15 mouse cellular contexts compared by ENCODE assay signal in genomic region chr9:13598596-13599333, GRCm38 (mm10).
DNase-seq lines count a peak whose midpoint lies in the region; ATAC-seq lines count a peak whose summit lies in the region.
"Had no signal": no experiment of that assay in that cellular context is flagged by ENCODE, and none has a peak within 500 bp of the region (broad histone marks: within the 10 kb centered on the region; RNA-seq: fewer than 3 reads in every experiment).

No protein-coding gene starts in this region.

- no peaks in the 10 kb centered on the region for H3K9me3 ChIP-seq in liver, embryonic 12.5 days (replicated peaks)
- H3K9me3 ChIP-seq in liver, embryonic 13.5 days (replicated peaks): no peaks in the 10 kb centered on the region
- H3K9me3 ChIP-seq in forebrain, embryonic 13.5 days (replicated peaks): no peaks in the 10 kb centered on the region
- H3K9me3 ChIP-seq: embryonic facial prominence, embryonic 12.5 days; heart, embryonic 12.5 days; hindbrain, embryonic 15.5 days had no signal

- H3K27ac ChIP-seq in liver, embryonic 12.5 days: no peak overlapping the region
- H3K27ac ChIP-seq in liver, embryonic 13.5 days: no peak overlapping the region
- H3K27ac ChIP-seq in forebrain, embryonic 13.5 days: no peak overlapping the region
- H3K27ac ChIP-seq: embryonic facial prominence, embryonic 12.5 days; heart, adult 2 months; hindbrain, embryonic 15.5 days had no signal

- peaks cover 19% of the 10 kb centered on the region for H3K4me1 ChIP-seq in liver, embryonic 12.5 days
- peaks cover 17% of the 10 kb centered on the region for H3K4me1 ChIP-seq in liver, embryonic 13.5 days (replicated peaks)
- no peaks in the 10 kb centered on the region for H3K4me1 ChIP-seq in forebrain, embryonic 13.5 days
- H3K4me1 ChIP-seq: embryonic facial prominence, embryonic 12.5 days had no signal

- H3K27me3 ChIP-seq in liver, embryonic 12.5 days (replicated peaks): no peaks in the 10 kb centered on the region
- H3K27me3 ChIP-seq in liver, embryonic 13.5 days: no peaks in the 10 kb centered on the region
- no peaks in the 10 kb centered on the region for H3K27me3 ChIP-seq in forebrain, embryonic 13.5 days
- H3K27me3 ChIP-seq: embryonic facial prominence, embryonic 12.5 days; heart, embryonic 12.5 days; hindbrain, embryonic 15.5 days had no signal

- H3K36me3 ChIP-seq in liver, embryonic 12.5 days: no peaks in the 10 kb centered on the region
- no peaks in the 10 kb centered on the region for H3K36me3 ChIP-seq in liver, embryonic 13.5 days
- H3K36me3 ChIP-seq in forebrain, embryonic 13.5 days (ENCODE audit: poor library complexity, severe bottlenecking): no peaks in the 10 kb centered on the region
- H3K36me3 ChIP-seq: embryonic facial prominence, embryonic 12.5 days; heart, embryonic 12.5 days; hindbrain, embryonic 15.5 days had no signal

- peak; percentile 94 for ATAC-seq in liver, embryonic 12.5 days
- peak; percentile 90 for ATAC-seq in liver, embryonic 13.5 days (ENCODE audit: low read depth)
- no peak for ATAC-seq in forebrain, embryonic 13.5 days
- ATAC-seq: forebrain, embryonic 16.5 days had no signal

- H3K4me3 ChIP-seq in liver, embryonic 12.5 days: no peak overlapping the region
- H3K4me3 ChIP-seq in liver, embryonic 13.5 days (replicated peaks): no peak overlapping the region
- H3K4me3 ChIP-seq in forebrain, embryonic 13.5 days: no peak overlapping the region
- H3K4me3 ChIP-seq: embryonic facial prominence, embryonic 12.5 days; heart, adult 2 months; heart, embryonic 12.5 days; hindbrain, embryonic 15.5 days had no signal

- H3K4me2 ChIP-seq in liver, embryonic 12.5 days: no peak overlapping the region
- H3K4me2 ChIP-seq in liver, embryonic 13.5 days: no peak overlapping the region
- H3K4me2 ChIP-seq in forebrain, embryonic 13.5 days: no peak overlapping the region
- H3K4me2 ChIP-seq: embryonic facial prominence, embryonic 12.5 days; heart, embryonic 12.5 days; hindbrain, embryonic 15.5 days had no signal

- 39% methylated on average over 4 of the region's 4 CpGs for WGBS in liver, embryonic 12.5 days (ENCODE audit: insufficient replicate concordance)
- 37% methylated on average over 4 of the region's 4 CpGs for WGBS in liver, embryonic 13.5 days (ENCODE audit: insufficient replicate concordance)
- 74% methylated on average over 4 of the region's 4 CpGs for WGBS in forebrain, embryonic 13.5 days

- peak; percentile 49 for DNase-seq in cerebellum, adult 9-11 months
- no peak for DNase-seq in cerebellum, postnatal 25 days
- no peak for DNase-seq in liver
- peak; percentile 6 for DNase-seq in liver, embryonic 13.5 days
- DNase-seq: adrenal gland, adult 8-10 months; adrenal gland, postnatal 36 days; gastrocnemius, postnatal 10 days; heart, adult 2 months; heart, postnatal 36 days had no signal

- H3K9ac ChIP-seq in liver, embryonic 12.5 days: no peak overlapping the region
- H3K9ac ChIP-seq in liver, embryonic 13.5 days: no peak overlapping the region
- no peak overlapping the region for H3K9ac ChIP-seq in forebrain, embryonic 13.5 days
- H3K9ac ChIP-seq: embryonic facial prominence, embryonic 12.5 days; heart, embryonic 12.5 days; hindbrain, embryonic 15.5 days had no signal

Comparison
In these comparisons a context has a peak if more than half of its experiments do, and no peak if none do; other contexts are left out.
1. DNase-seq: peak in cerebellum, adult 9-11 months (single experiment) and liver, embryonic 13.5 days (single experiment); none in cerebellum, postnatal 25 days (0 of 2) and liver (single experiment).